Mouse (Mus musculus) cerebellum, postnatal 25 days (tissue): Measurements from ENCODE around the gene Chd2.
"Not testable (repeated sequence)": the region's sequence is repeated elsewhere in the genome, so short reads cannot be mapped to it uniquely, and the experiment has no call there.

Experiments
- DNase-seq, 2 experiments: peaks; one replicate each; pipeline ENCODE4 v3.0.0; 2021; ENCODE audit warnings: mixed read lengths in 2 of 2

Gene Chd2

DNA sequence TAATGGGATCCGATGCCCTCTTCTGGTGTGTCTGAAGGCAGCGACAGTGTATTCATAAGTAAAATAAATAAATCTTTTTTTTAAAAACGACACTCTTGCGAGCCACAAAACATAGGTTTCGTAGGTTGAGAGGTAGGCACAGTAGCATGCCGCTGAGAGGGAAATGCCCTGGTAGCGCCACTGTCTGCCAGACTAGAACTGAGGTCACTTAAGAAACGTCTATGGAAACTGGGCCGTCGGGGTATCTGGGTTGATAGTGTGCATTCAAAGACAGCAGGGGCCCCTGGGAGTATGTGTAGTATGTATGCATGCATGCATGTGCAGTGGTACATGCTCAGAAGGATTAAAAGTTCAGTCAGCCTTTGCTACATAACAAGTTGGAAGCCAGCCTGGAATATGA is 21.4 kb downstream of the Chd2 start:
- peak in 1 of 2 experiments; percentile 5 for DNase-seq

DNA sequence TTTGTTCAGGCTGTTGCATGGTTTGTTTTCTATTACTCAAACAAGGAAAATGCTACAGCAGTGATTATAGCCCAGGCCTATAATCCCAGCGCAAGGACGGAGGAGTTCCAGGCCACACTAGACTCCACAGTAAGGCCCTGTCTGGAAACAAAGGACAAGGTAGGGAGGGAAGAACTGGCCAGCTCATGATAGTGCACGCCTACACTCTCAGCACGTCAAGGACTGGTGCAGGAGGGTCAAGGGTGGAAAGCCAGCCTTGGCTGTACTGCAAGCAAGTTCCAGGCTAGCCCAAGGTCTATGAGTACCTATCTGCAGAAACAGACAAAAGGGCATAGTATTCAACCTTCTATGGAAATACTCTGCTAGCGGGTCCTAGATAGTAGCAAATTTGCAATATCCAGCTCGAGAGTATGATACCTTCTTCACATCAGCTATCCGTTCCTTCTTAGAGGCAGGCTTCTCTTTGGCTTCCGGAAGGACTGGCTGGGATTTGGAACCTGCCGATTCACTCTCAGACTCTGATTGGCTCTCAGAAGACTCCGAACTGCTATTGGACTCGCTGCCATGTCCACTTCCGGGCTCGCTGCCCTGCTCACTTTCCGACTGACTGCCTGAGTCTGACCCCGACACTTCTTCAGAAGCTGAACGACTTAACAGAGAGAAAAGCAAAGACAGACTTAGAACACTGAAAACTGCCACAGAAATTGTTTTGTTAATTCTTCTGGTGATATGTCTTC is 22.4 kb downstream of the Chd2 start:
- peak; percentile 10 to 20 for DNase-seq

GRCm38 (mm10) chr7:73518373-73518980 is 23.2 kb downstream of the Chd2 start:
- DNase-seq: not testable (repeated sequence)

GRCm38 (mm10) chr7:73517432-73518054 is 24.1 kb downstream of the Chd2 start:
- no peak for DNase-seq

GRCm38 (mm10) chr7:73516820-73517219 is 24.8 kb downstream of the Chd2 start:
- DNase-seq: no peak

GRCm38 (mm10) chr7:73514560-73514959 is 27.1 kb downstream of the Chd2 start:
- DNase-seq: peak in 1 of 2 experiments; percentile 4

DNA sequence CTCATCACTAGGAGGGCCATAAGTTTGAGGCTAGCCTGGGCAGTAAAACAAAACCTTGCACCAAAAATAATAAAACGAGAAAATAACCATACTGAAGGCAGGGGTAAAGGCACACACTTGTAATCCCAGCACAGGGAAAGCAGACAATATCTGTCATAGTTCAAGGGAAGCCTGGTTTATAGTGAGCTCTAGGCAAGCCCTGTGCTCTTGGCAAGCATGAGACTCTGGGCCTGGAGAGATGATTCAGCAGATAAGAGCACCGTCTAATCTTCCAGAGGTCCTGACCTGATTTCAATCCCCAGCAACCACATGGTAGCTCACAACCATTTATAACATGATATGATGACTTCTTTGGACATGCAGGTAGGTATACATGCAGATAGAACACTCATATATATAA is 29.2 kb downstream of the Chd2 start:
- DNase-seq: peak in 1 of 2 experiments; percentile 3

GRCm38 (mm10) chr7:73508688-73509087 is 32.9 kb downstream of the Chd2 start:
- DNase-seq: no peak

DNA sequence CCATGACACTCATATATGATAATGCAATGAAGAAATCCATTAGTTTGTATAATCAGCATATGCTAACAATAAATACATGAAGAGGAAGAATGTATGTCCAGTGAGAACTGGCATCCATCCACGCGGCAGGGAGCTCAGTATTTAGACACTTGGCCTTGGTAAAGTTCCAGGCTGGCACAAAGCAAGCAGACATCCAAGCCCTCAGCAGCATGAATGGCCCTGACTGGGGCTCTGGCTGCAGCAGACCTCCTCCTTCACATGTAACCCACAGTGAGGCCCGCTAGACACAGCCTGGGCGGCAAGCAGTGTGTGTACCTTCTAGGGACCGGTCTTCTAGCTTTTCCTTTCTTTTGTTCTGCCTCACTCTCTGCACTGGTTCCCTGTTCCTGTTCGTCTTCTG is 34.1 kb downstream of the Chd2 start:
- DNase-seq: peak; percentile 85 to 92

DNA sequence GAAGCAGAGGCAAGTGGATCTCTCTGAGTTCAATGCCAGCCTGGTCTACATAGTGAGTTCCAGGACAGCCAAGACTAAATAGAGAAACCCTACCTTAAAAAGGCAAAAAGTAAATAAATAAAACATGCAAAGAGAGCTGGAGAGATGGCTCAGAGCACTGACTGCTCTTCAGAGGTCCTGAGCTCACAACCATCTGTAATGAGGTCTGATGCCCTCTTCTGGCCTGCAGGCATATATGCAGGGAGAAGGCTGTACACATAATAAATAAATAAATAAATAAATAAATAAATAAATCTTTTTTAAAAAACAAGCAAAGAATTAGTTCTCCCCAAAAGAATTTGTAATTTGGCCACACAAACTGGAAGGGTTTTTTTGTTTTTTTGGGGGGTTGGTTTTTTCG is 34.8 kb downstream of the Chd2 start:
- DNase-seq: no peak

DNA sequence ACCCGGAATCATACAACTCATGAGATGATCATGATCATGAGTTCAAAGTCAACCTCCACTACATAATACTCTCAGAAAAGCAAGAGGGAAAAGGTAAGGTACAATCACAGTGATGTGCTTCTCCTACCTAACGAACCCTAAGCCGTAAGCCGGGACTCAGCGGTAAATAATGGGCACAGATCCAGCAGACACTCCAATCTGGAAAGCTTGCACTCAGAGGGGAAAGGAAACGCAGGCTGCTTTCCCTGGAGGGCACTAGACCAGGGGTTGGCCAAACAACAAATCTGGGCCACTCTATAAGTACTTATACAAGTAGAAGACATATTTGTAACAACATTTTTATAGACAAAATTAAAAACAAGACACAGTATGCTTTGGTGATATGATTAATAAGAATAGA is 36.4 kb downstream of the Chd2 start:
- peak in 1 of 2 experiments; percentile 58 for DNase-seq

DNA sequence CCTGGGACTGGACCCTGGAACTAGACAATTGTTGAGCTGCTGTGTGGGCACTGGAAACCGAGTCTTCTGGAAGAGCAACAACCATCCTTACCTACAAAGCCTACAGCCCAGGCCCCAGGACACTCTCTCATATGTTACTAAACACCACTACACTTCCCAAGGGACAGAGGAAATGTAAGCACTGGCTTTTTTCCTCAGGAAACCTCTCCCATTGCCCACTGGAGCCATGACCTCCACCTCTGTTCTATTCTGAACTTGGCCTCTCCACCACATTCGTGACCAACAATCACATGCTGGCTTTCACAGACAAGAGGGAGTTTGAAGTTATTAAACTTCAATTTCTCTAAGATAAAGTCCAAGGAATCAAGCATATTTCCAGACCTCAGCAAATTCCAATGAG is 43.4 kb downstream of the Chd2 start:
- DNase-seq: no peak

DNA sequence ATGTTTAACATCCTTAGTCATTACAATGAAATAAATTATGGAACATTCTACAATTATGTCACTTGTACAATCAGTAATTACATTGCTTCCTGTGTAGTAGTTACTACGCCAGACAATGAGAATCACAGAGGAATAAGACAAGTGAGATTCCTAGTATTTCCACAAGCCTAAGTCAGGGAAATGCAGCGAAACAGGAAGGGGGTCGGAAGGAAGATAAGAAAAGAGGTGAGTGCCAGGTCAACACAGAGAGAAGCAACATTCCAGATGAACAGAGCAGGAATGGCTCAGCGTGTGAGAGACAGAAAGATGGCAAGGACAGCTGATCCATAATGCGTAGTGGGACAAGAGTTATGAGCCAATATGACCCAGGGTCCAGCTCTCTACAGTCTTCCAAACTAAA is 52.4 kb downstream of the Chd2 start:
- no peak for DNase-seq

DNA sequence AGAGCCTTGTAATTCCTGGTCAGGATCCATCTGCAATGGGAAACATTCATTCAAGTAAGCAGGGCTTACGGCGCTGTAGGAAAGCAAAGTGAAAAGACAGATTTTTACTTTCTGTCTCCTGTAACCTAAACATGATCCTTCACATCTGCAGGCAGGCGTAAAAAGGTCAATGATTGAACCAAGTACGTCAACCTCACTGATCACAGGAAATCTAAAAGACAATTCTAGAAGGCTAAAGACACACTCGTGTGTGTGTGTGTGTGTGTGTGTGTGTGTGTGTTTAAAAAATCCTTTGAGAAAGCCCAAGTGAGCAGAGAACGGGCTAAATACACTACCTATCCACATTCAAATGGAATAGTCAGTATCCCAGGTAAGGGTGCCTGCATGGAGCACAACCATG is 60.5 kb downstream of the Chd2 start:
- DNase-seq: no peak

GRCm38 (mm10) chr7:73479506-73479905 is 62.1 kb downstream of the Chd2 start:
- no peak for DNase-seq

DNA sequence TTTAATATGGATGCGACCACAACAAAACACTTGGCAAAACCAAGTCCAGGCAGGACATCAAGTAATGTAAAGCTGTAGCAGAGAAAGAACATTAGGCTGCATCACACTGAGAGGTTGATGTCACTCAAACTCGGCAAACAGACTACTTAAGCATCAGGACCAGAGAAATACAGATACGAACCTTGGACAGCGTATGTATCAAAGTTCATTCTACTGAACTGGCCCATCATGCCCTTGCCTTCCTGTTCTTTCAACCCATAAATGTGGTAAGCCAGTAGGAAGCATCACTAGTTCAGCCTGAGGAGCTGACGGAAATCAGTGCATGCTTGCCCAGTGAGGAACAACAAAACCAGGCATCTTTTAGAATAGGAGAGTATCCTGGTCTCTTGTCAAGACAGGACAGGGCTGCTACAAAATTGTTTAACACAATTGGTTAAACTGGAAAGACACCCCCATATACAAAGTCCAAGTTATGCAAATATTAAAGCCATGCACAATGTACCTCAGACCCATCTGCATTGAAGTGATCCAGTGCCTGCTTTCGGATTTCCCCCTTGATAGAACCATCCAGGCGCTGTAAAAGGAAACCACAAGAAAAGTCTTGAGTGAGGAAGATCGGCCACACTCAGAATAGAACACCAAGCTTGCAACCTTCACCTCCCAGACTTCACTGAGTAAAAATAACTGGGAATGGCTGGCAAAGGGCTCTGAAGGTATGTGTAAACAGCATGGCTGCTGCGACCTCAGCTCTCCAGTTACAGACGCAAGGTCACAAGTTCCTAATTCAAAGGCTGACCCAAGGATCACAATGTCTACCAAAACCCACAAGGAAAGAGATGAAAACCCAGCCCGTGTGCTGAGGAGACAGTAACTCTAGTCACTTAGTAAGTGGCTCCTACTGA is 63.2 kb downstream of the Chd2 start:
- DNase-seq: no peak

- DNase-seq: no peak
Measured at GRCm38 (mm10) chr7:73467741-73468140, 73.9 kb downstream of the Chd2 start.

DNA sequence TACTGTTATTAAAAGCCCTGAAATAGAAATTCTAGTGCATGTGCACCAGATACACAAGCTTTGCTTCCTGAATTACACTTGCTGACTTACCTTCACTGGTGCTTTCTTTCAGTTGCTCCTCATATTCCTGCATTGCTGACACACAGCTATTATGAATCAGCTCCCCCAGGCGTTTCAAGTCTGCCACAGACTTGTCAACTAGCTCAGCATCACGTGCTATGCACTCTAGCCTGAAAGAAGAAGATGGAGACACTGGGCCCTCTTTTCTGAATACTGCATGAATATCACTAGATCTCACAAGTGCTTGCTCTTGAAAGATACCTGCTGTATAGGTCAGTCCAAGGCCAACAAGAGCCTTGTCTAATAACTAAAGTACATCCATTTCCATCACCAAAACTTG is 78.1 kb downstream of the Chd2 start:
- DNase-seq: no peak

GRCm38 (mm10) chr7:73454113-73454512 is 87.5 kb downstream of the Chd2 start:
- peak; percentile 53 to 62 for DNase-seq

- no peak for DNase-seq
Measured at GRCm38 (mm10) chr7:73452187-73452808, 89.3 kb downstream of the Chd2 start.

GRCm38 (mm10) chr7:73451594-73451993 is 90.0 kb downstream of the Chd2 start:
- DNase-seq: no peak

GRCm38 (mm10) chr7:73442246-73442645 is 99.4 kb downstream of the Chd2 start:
- no peak for DNase-seq

DNA sequence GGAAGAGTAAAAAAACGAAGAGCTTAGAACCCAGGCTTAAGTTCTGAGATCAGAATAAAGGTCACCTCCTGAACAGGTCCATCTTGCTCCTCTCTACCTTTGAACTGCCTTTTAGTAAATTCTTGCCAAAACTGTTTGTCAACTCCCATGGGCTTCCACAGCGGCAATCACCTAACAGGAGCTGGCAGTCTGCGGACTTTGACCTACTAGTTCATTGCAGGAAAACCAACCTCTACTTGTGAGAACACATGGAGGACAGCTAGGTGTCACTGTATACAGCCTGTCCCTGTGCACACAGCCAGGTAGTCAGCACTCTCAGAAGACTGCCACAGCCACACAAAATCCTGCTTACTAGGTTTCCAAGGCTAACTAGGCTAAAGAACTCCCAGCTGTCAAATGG is 99.8 kb downstream of the Chd2 start:
- DNase-seq: no peak
